Mouse (Mus musculus) heart, embryonic 14.5 days (tissue): ENCODE data around the gene Camk2d. TPM values are rescaled to one million over a fixed set of nuclear protein-coding genes. Genes with fewer than 3 reads are reported as not detected.

Experiments used
- ATAC-seq: fragments of 200-750 bp; cut with Nextera tagmentation; 2 replicates; pipeline ENCODE4 v1.8.0; 2017; ENCODE audit warnings: low read depth, moderate TSS enrichment; ENCODE audit not compliant: insufficient number of reproducible peaks, insufficient read depth, low FRiP score
- H3K27ac ChIP-seq, 2 experiments: fragments of 200-500 bp in 1 of 2; fragments of 300-500 bp in 1 of 2; sonication (generic) in 1 of 2; replicated peaks in 1 of 2; 2 replicates each; pipeline ENCODE4 v1.5.1; 2012 to 2014; ENCODE audit warnings: low read depth in 2 of 2, low read length in 2 of 2, control low read depth in 1 of 2, mild to moderate bottlenecking in 1 of 2, mixed read lengths in 1 of 2; ENCODE audit not compliant: control insufficient read depth in 1 of 2, insufficient read depth in 1 of 2
- H3K27me3 ChIP-seq: fragments of 300-500 bp; sonication (generic); 2 replicates; pipeline ENCODE4 v1.6.1; 2014; ENCODE audit warnings: mild to moderate bottlenecking, low read length, control low read depth; ENCODE audit not compliant: control insufficient read depth, insufficient read depth
- H3K36me3 ChIP-seq: fragments of 300-500 bp; sonication (generic); 2 replicates; pipeline ENCODE4 v1.6.1; 2014; ENCODE audit warnings: mild to moderate bottlenecking, control low read depth, low read length, mixed read lengths; ENCODE audit not compliant: control insufficient read depth, insufficient read depth
- H3K4me1 ChIP-seq, 2 experiments: fragments of 200-500 bp in 1 of 2; fragments of 300-500 bp in 1 of 2; sonication (generic) in 1 of 2; 2 replicates each; pipeline ENCODE4 v1.6.1; 2012 to 2014; ENCODE audit warnings: low read length in 2 of 2, control low read depth in 1 of 2, mixed read lengths in 1 of 2; ENCODE audit not compliant: control insufficient read depth in 2 of 2, insufficient read depth in 2 of 2
- H3K4me2 ChIP-seq: fragments of 300-500 bp; sonication (generic); 2 replicates; pipeline ENCODE4 v1.6.1; 2014; ENCODE audit warnings: mild to moderate bottlenecking, low read length
- H3K4me3 ChIP-seq, 2 experiments: fragments of 200-500 bp in 1 of 2; fragments of 300-500 bp in 1 of 2; sonication (generic) in 1 of 2; 2 replicates each; pipeline ENCODE4 v1.5.1; 2012 to 2014; ENCODE audit warnings: low read length in 2 of 2, mild to moderate bottlenecking in 2 of 2, control low read depth in 1 of 2, low read depth in 1 of 2, moderate library complexity in 1 of 2; ENCODE audit not compliant: control insufficient read depth in 1 of 2, insufficient read depth in 1 of 2
- H3K9ac ChIP-seq: fragments of 300-500 bp; sonication (generic); 2 replicates; pipeline ENCODE4 v1.6.1; 2014; ENCODE audit warnings: mild to moderate bottlenecking, low read length
- H3K9me3 ChIP-seq: fragments of 300-500 bp; sonication (generic); 2 replicates; pipeline ENCODE4 v1.6.1; 2016; ENCODE audit warnings: low read length, control low read depth; ENCODE audit not compliant: control insufficient read depth
- WGBS: fragments of 180-500 bp; shearing (Covaris S2); extraction: QIAGEN DNeasy Blood & Tissue Kit; methylation state at CpG from one replicate; pipeline ENCODE4 v1.1.7; 2014; 5-methylcytosine and 5-hydroxymethylcytosine counted together
- polyA plus RNA-seq: library from polyadenylated mRNA; unstranded; fragments of >200 nt; fragmentation: Nextera tagmentation; extraction: Ambion mirVana; gene quantifications from 2 replicates; pipeline ENCODE4 v1.2.1, GENCODE M21; 2014

Camk2d gene
- polyA plus RNA-seq, 1 experiment from 2014 or later, result 149 TPM

- no peaks in the 10 kb centered on the region for H3K27me3 ChIP-seq
- H3K27ac ChIP-seq, result peak overlapping the region; percentile 8 to 33; a peak in 1 of 4 replicates
- no peak for ATAC-seq
- no peak overlapping the region for H3K4me3 ChIP-seq
- 0 out of 2 replicates have a peak overlapping the region, but pooled peaks have one; percentile 16 for H3K9ac ChIP-seq
- peaks cover 23 to 62% of the 10 kb centered on the region in 2 experiments for H3K4me1 ChIP-seq
- peaks cover 7% of the 10 kb centered on the region; the same call in 1 of the 2 replicates for H3K9me3 ChIP-seq
- 47% methylated on average over 4 of the region's 4 CpGs for WGBS
- H3K36me3 ChIP-seq, result peaks cover 12% of the 10 kb centered on the region; the same call in 1 of the 2 replicates
- no peak overlapping the region for H3K4me2 ChIP-seq
Measured at GRCm38 (mm10) chr3:126612748-126613509, 16.8 kb downstream of the Camk2d start.

- H3K9ac ChIP-seq, result no peak overlapping the region
- 56% methylated on average over 11 of the region's 11 CpGs for WGBS
Measured at GRCm38 (mm10) chr3:126613510-126614128, 17.5 kb downstream of the Camk2d start.

GRCm38 (mm10) chr3:126615306-126615705 lies 19.2 kb downstream of the Camk2d start:
- no peaks in the 10 kb centered on the region for H3K27me3 ChIP-seq
- H3K9me3 ChIP-seq, result peaks cover 7% of the 10 kb centered on the region; the same call in 1 of the 2 replicates
- peaks cover 15 to 50% of the 10 kb centered on the region in 2 experiments for H3K4me1 ChIP-seq
- no peak for ATAC-seq
- no peak overlapping the region for H3K4me2 ChIP-seq
- H3K9ac ChIP-seq, result no peak overlapping the region
- no peak overlapping the region for H3K4me3 ChIP-seq
- WGBS, result 72% methylated on average over 6 of the region's 6 CpGs
- peaks cover 20% of the 10 kb centered on the region for H3K36me3 ChIP-seq
- no peak overlapping the region for H3K27ac ChIP-seq

More at GRCm38 (mm10) chr3:126613510-126614128, 17.5 kb downstream of the Camk2d start:
- H3K27ac ChIP-seq, result 0 out of 4 replicates have a peak overlapping the region, but pooled peaks of 1 of the 2 experiments have one; percentile 3
- no peak for ATAC-seq
- peaks cover 12% of the 10 kb centered on the region; the same call in 1 of the 2 replicates for H3K36me3 ChIP-seq
- no peaks in the 10 kb centered on the region for H3K27me3 ChIP-seq
- peaks cover 23 to 63% of the 10 kb centered on the region in 2 experiments for H3K4me1 ChIP-seq
- H3K9me3 ChIP-seq, result peaks cover 7% of the 10 kb centered on the region; the same call in 1 of the 2 replicates
- H3K4me3 ChIP-seq, result no peak overlapping the region
- H3K4me2 ChIP-seq, result no peak overlapping the region

GRCm38 (mm10) chr3:126620152-126620551 lies 24.1 kb downstream of the Camk2d start:
- WGBS, result 80% methylated on average over 6 of the region's 6 CpGs
- H3K4me2 ChIP-seq, result no peak overlapping the region
- no peaks in the 10 kb centered on the region for H3K27me3 ChIP-seq
- H3K27ac ChIP-seq, result no peak overlapping the region
- no peak overlapping the region for H3K4me3 ChIP-seq
- H3K4me1 ChIP-seq, result peaks cover 2 to 25% of the 10 kb centered on the region in 2 experiments; a peak in 2 of 4 replicates
- H3K9me3 ChIP-seq, result peaks cover 7% of the 10 kb centered on the region; the same call in 1 of the 2 replicates
- no peak overlapping the region for H3K9ac ChIP-seq
- ATAC-seq, result no peak
- peaks cover 21% of the 10 kb centered on the region for H3K36me3 ChIP-seq

GRCm38 (mm10) chr3:126622509-126622908 lies 26.4 kb downstream of the Camk2d start:
- ATAC-seq, result no peak
- no peak overlapping the region for H3K9ac ChIP-seq
- peaks cover 5 to 34% of the 10 kb centered on the region in 2 experiments for H3K4me1 ChIP-seq
- peaks cover 12% of the 10 kb centered on the region for H3K36me3 ChIP-seq
- H3K27ac ChIP-seq, result no peak overlapping the region
- WGBS, result 95% methylated on average over 2 of the region's 2 CpGs
- H3K27me3 ChIP-seq, result no peaks in the 10 kb centered on the region
- H3K4me3 ChIP-seq, result no peak overlapping the region
- H3K4me2 ChIP-seq, result no peak overlapping the region
- no peaks in the 10 kb centered on the region for H3K9me3 ChIP-seq

- no peaks in the 10 kb centered on the region for H3K9me3 ChIP-seq
- H3K4me2 ChIP-seq, result no peak overlapping the region
- 90% methylated on average over 11 of the region's 11 CpGs for WGBS
- H3K4me1 ChIP-seq, result peaks cover 9 to 42% of the 10 kb centered on the region in 2 experiments
- ATAC-seq, result no peak
- 0 out of 2 replicates have a peak, but pooled peaks cover 3% of the 10 kb centered on the region for H3K36me3 ChIP-seq
- no peaks in the 10 kb centered on the region for H3K27me3 ChIP-seq
- no peak overlapping the region for H3K27ac ChIP-seq
- no peak overlapping the region for H3K4me3 ChIP-seq
- no peak overlapping the region for H3K9ac ChIP-seq
Measured at GRCm38 (mm10) chr3:126624994-126625763, 29.1 kb downstream of the Camk2d start.

GRCm38 (mm10) chr3:126625764-126626040 lies 29.6 kb downstream of the Camk2d start:
- H3K9me3 ChIP-seq, result no peaks in the 10 kb centered on the region
- peaks cover 12 to 42% of the 10 kb centered on the region in 2 experiments for H3K4me1 ChIP-seq
- ATAC-seq, result no peak
- no peak overlapping the region for H3K27ac ChIP-seq
- WGBS, result 86% methylated on average over 8 of the region's 8 CpGs
- H3K4me3 ChIP-seq, result no peak overlapping the region
- no peak overlapping the region for H3K9ac ChIP-seq
- no peak overlapping the region for H3K4me2 ChIP-seq
- no peaks in the 10 kb centered on the region for H3K36me3 ChIP-seq
- H3K27me3 ChIP-seq, result no peaks in the 10 kb centered on the region
